Mouse (Mus musculus): ENCODE measurements around the gene Myoz1.
"Not testable (repeated sequence)": the region's sequence is repeated elsewhere in the genome, so short reads cannot be mapped to it uniquely, and the experiment has no call there.

Gene Myoz1

DNA sequence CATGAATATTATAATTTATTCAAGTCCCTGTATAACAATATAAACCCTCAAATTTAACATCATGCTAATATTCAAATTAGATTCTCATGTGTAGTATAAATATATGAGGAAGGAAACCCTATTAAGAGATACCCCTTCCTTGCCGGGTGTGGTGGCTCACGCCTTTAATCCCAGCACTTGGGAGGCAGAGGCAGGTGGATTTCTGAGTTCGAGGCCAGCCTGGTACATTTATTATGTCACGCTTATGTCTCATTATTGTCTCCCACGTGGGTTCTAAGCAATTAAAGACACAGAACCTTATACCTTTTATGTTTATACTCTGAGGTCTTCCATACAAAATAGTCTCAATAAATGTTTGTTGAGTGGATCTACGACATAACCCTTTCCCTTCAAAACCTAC is 17.6 kb downstream of the Myoz1 start:
- peak; percentile 30 for DNase-seq (ENCODE audit: low read depth, low spot score)

DNA sequence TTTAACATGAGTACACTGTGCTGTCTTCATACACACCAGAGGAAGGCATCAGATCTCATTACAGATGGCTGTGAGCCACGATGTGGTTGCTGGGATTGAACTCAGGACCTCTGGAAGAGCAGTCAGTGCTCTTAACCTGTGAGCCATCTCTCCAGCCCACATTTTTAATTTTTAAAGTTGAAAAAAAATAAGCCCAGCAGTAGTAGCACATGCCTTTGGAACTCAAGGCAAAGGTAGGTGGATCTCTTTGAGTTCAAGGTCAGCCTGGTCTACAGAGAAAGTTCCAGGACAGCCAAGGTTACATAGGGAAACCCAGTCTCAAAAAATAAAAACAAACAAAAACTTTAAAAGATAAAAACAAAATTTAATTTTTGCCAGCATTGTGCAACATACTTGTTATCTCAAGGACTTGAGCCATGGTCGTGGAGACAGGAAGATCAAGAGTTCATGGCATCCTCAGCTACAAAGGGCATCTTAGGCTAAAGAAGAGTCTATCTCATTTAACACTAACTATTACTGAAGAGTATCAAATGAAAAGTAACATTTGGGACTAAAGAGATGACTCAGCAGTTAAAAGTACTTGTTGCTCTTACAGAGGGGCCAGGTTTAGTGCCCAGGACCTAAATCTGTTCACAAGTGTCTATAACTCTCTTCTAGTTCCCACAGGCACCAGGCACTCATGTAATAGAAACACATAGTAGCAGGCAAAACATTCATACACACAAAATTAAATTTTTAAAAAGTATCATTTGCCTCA is 18.3 kb downstream of the Myoz1 start:
- DNase-seq (ENCODE audit: low read depth, low spot score): no peak

- DNase-seq (ENCODE audit: low read depth, low spot score): not testable (repeated sequence)
Observed at GRCm38 (mm10) chr14:20636968-20637367, 19.4 kb downstream of the Myoz1 start.

GRCm38 (mm10) chr14:20635546-20635945 is 20.8 kb downstream of the Myoz1 start:
- no peak for DNase-seq (ENCODE audit: low read depth, low spot score)

- DNase-seq (ENCODE audit: low read depth, low spot score): no peak
Observed at GRCm38 (mm10) chr14:20631253-20631652, 25.1 kb downstream of the Myoz1 start.

GRCm38 (mm10) chr14:20626971-20627370 is 29.4 kb downstream of the Myoz1 start:
- no peak for DNase-seq (ENCODE audit: low read depth, low spot score)

GRCm38 (mm10) chr14:20626447-20626846 is 29.9 kb downstream of the Myoz1 start:
- DNase-seq (ENCODE audit: low read depth, low spot score): no peak

GRCm38 (mm10) chr14:20622907-20623306 is 33.4 kb downstream of the Myoz1 start:
- DNase-seq (ENCODE audit: low read depth, low spot score): no peak

GRCm38 (mm10) chr14:20622412-20622811 is 33.9 kb downstream of the Myoz1 start:
- no peak for DNase-seq (ENCODE audit: low read depth, low spot score)

GRCm38 (mm10) chr14:20621903-20622302 is 34.4 kb downstream of the Myoz1 start:
- no peak for DNase-seq (ENCODE audit: low read depth, low spot score)

DNA sequence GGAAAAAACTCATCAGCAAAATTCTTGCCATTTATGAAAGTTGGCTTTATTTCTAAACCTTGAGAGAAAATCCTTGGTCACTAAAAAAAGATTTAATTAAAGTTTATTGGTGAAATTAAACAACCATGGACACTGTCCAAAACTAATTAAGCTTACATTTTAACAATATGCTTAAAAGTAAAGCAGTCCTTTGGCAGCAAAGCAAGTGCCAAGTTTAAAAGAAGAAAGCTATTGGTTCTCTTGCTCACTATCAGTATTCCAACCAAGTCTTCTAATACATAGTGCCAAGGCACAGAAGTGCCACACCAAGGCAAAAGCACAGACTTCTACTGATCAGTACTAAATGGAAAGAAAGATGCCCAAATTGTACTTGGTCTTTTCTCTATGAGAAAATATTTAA is 37.2 kb downstream of the Myoz1 start:
- no peak for DNase-seq (ENCODE audit: low read depth, low spot score)

- DNase-seq (ENCODE audit: low read depth, low spot score): no peak
Observed at GRCm38 (mm10) chr14:20618211-20618610, 38.1 kb downstream of the Myoz1 start.

DNA sequence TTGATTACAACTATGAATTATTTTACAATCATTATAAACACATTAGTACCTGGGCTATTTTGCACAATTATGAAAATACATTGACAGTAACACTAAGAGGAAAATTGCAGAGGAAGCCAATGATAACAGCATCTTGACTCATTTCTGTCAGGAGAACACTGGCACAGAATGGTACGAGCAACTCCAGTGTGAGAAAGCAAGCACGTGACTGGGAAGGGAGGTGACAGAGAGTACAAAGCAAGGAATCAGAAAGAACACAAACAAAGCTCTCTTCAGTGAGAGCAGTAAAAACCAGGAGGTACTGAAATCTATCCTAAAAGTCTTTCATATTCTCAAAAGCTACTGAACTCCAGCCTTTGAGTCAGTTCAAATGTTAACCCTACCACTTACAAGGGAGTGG is 39.9 kb downstream of the Myoz1 start:
- DNase-seq (ENCODE audit: low read depth, low spot score): no peak

DNA sequence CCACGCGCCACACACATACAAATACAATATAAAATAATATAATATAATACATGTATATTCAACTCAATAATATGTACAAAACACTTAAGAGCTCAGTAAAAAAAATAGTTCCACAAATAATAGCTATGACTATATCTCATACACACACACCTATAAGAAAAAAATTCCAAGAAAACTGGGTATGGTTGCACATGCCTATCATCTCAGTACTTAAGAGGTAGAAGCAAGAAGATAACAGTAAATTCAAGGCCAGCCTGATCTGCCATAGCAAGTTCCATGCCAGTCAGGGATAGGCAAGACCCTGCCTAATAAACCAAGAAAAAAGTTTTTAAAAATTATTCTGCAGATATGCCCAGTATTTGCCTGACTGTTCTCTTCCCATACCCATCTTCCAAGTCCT is 41.3 kb downstream of the Myoz1 start:
- no peak for DNase-seq (ENCODE audit: low read depth, low spot score)

- no peak for DNase-seq (ENCODE audit: low read depth, low spot score)
Observed at GRCm38 (mm10) chr14:20612820-20613219, 43.5 kb downstream of the Myoz1 start.

DNA sequence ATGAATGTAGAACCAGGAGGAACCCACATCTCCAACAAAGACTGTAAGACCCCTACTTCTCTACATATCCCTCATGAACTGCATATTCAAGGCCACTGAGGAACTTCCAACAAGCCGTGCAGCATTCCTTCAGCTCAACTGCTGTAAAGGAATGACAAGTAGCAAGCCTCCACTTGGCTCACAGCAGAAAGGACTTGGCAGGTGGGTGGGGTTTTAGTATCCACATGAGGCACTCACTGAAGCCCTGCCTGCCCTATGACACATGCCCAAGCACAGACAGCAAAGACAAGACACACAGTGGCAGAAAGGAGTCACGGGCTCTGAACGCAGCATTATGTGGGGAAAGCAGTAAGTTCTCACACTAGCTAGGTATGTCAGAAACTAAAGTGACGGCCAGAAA is 46.2 kb downstream of the Myoz1 start:
- DNase-seq (ENCODE audit: low read depth, low spot score): no peak

DNA sequence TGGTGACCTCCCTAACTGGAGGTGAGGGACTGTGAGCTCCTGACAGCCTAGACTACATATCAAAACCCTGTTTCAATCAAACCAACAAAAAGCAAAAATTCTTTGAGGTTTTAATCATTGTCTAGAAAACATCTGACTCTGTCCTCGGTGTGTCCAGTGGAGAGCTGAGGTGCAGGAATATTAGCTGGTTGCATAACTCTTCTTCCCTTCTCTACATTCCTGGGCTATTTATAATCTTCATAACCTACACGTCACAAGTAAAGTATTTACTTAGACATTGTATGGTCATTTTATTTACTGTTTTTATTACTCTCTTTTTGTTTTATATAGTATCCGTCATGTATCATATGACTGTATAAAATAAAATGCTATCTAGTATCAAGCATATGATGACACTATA is 46.8 kb downstream of the Myoz1 start:
- DNase-seq (ENCODE audit: low read depth, low spot score): no peak

GRCm38 (mm10) chr14:20607396-20608126 is 48.8 kb downstream of the Myoz1 start:
- DNase-seq (ENCODE audit: low read depth, low spot score): no peak

DNA sequence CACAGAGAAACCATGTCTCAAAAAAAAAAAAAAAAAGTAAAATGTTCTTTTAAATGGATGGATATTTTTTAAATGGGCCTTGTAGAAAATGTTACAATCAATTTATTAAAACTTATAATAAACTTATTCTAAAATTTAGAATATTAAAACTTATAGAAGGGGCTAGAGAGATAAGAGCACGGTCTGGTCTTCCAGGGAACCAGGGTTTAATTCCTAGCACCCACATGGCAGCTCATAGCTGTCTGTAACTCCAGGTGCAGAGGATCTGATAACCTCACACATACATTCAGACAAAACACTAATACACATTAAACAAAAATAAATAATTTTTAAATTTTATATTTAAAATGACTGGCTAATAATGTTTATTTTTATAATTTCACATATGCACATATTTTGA is 55.1 kb downstream of the Myoz1 start:
- no peak for DNase-seq (ENCODE audit: low read depth, low spot score)

GRCm38 (mm10) chr14:20600203-20600602 is 56.1 kb downstream of the Myoz1 start:
- DNase-seq (ENCODE audit: low read depth, low spot score): no peak

DNA sequence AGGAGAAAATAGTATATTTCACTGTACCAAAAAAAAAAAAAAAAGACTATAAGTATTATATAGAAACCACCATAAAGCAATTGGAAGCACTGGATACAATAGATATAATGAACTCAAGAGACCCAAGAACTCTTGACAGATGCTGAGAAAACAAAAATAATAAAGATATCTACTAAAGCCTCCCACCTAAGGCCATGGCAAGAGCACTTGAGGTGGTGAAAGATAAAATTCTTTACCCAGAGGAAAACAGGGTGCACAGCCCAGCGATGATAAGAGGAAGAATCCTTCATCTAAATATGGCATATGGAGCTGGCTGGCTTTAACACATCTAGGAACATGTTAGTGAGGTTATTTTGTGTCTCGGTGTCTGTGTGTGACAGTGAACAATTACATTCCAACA is 56.8 kb downstream of the Myoz1 start:
- no peak for DNase-seq (ENCODE audit: low read depth, low spot score)

Data from A20 (cell line).